Mouse (Mus musculus) forebrain, embryonic 16.5 days (tissue): ENCODE measurements around the gene Abhd14a. TPM values are rescaled to one million over a fixed set of nuclear protein-coding genes. Genes with fewer than 3 reads are reported as not detected.
"Not testable (repeated sequence)": the region's sequence is repeated elsewhere in the genome, so short reads cannot be mapped to it uniquely, and the experiment has no call there.

ENCODE experiments used
- ATAC-seq: fragments of 200-750 bp; cut with Nextera tagmentation; 2 replicates; pipeline ENCODE4 v1.8.0; 2017; ENCODE audit warnings: mild to moderate bottlenecking, moderate library complexity
- H3K27ac ChIP-seq: fragments of 300-500 bp; sonication (generic); 2 replicates; pipeline ENCODE4 v1.5.1; 2014; ENCODE audit warnings: low read length, control low read depth
- H3K27me3 ChIP-seq: fragments of 300-500 bp; sonication (generic); replicated peaks from 2 replicates; pipeline ENCODE4 v1.6.1; 2014; ENCODE audit warnings: low read length; ENCODE audit not compliant: control insufficient read depth, insufficient read depth
- H3K36me3 ChIP-seq: fragments of 300-500 bp; sonication (generic); 2 replicates; pipeline ENCODE4 v1.6.1; 2014; ENCODE audit not compliant: control insufficient read depth, insufficient read depth
- H3K4me1 ChIP-seq: fragments of 300-500 bp; sonication (generic); replicated peaks from 2 replicates; pipeline ENCODE4 v1.6.1; 2014; ENCODE audit warnings: low read length; ENCODE audit not compliant: control insufficient read depth, insufficient read depth
- H3K4me2 ChIP-seq: fragments of 300-500 bp; sonication (generic); 2 replicates; pipeline ENCODE4 v1.6.1; 2014; ENCODE audit warnings: mild to moderate bottlenecking, low read length, control low read depth
- H3K4me3 ChIP-seq: fragments of 300-500 bp; sonication (generic); replicated peaks from 2 replicates; pipeline ENCODE4 v1.5.1; 2014; ENCODE audit warnings: mild to moderate bottlenecking, low read length, control low read depth
- H3K9ac ChIP-seq: fragments of 300-500 bp; sonication (generic); replicated peaks from 2 replicates; pipeline ENCODE4 v1.6.1; 2014; ENCODE audit warnings: low read depth, low read length, control low read depth
- H3K9me3 ChIP-seq: fragments of 300-500 bp; sonication (generic); 2 replicates; pipeline ENCODE4 v1.6.1; 2016; ENCODE audit warnings: low read length; ENCODE audit not compliant: control insufficient read depth
- WGBS: fragments of 180-500 bp; shearing (Covaris S2); extraction: QIAGEN DNeasy Blood & Tissue Kit; methylation state at CpG from one replicate; pipeline ENCODE4 v1.1.7; 2014; 5-methylcytosine and 5-hydroxymethylcytosine counted together
- polyA plus RNA-seq: library from polyadenylated mRNA; unstranded; fragments of >200 nt; fragmentation: Nextera tagmentation; extraction: Ambion mirVana; gene quantifications from 2 replicates; pipeline ENCODE4 v1.2.1, GENCODE M21; 2015

Gene Abhd14a
- 72.3 and 81.9 TPM in 2 replicates for polyA plus RNA-seq

GRCm38 (mm10) chr9:106447348-106447747, at the start of gene Abhd14a, which contains the start of gene Abhd14b:
Gene Abhd14a (minus strand): TSS chr9:106447678.
Gene Abhd14b (plus strand): TSS chr9:106447459.
- under 1% methylated on average over 24 of the region's 24 CpGs for WGBS
- Histone ChIP-seq H3K4me1 (peaks cover 29% of the 10 kb centered on the region), H3K4me2 (peak within 1 kb of the TSS; percentile 78), H3K9me3 (no peaks in the 10 kb centered on the region), H3K27ac (peak within 1 kb of the TSS; percentile 58), H3K9ac (peak within 1 kb of the TSS; percentile 76), H3K36me3 (no peaks in the 10 kb centered on the region), H3K4me3 (peak within 1 kb of the TSS; percentile 61), H3K27me3 (no peaks in the 10 kb centered on the region)
- ATAC-seq = peak; percentile 82

- H3K27me3 ChIP-seq, H3K9ac ChIP-seq, H3K9me3 ChIP-seq, H3K27ac ChIP-seq, H3K4me2 ChIP-seq, H3K4me3 ChIP-seq, ATAC-seq, H3K4me1 ChIP-seq: not testable (repeated sequence)
- WGBS = 76% methylated on average over 6 of the region's 6 CpGs
- H3K36me3 ChIP-seq = peaks cover 15% of the 10 kb centered on the region
Observed at GRCm38 (mm10) chr9:106487602-106488001, 40.1 kb upstream of the Abhd14a start.

GRCm38 (mm10) chr9:106485076-106485475, 37.6 kb upstream of the Abhd14a start:
- Histone ChIP-seq H3K27ac (no peak overlapping the region), H3K9me3 (no peaks in the 10 kb centered on the region), H3K4me1 (no peaks in the 10 kb centered on the region), H3K9ac (no peak overlapping the region), H3K4me3 (no peak overlapping the region), H3K36me3 (peaks cover 15% of the 10 kb centered on the region), H3K4me2 (no peak overlapping the region), H3K27me3 (no peaks in the 10 kb centered on the region)
- ATAC-seq = no peak
- WGBS = 80% methylated on average over 10 of the region's 10 CpGs

GRCm38 (mm10) chr9:106483606-106484005, 36.1 kb upstream of the Abhd14a start:
- no peak overlapping the region for H3K4me3 ChIP-seq
- ATAC-seq = no peak
- no peak overlapping the region for H3K9ac ChIP-seq
- peaks cover 1% of the 10 kb centered on the region; the same call in 1 of the 2 replicates for H3K4me1 ChIP-seq
- WGBS = 93% methylated on average over 17 of the region's 17 CpGs
- H3K27ac ChIP-seq = no peak overlapping the region
- no peaks in the 10 kb centered on the region for H3K9me3 ChIP-seq
- H3K36me3 ChIP-seq = peaks cover 15% of the 10 kb centered on the region
- H3K4me2 ChIP-seq = no peak overlapping the region
- H3K27me3 ChIP-seq = no peaks in the 10 kb centered on the region

GRCm38 (mm10) chr9:106483136-106483535, 35.7 kb upstream of the Abhd14a start:
- H3K36me3 ChIP-seq = peaks cover 15% of the 10 kb centered on the region
- H3K9me3 ChIP-seq = no peaks in the 10 kb centered on the region
- no peak overlapping the region for H3K27ac ChIP-seq
- H3K27me3 ChIP-seq = no peaks in the 10 kb centered on the region
- H3K4me2 ChIP-seq = no peak overlapping the region
- ATAC-seq = no peak
- no peak overlapping the region for H3K9ac ChIP-seq
- peaks cover 6% of the 10 kb centered on the region for H3K4me1 ChIP-seq
- WGBS = 98% methylated on average over 10 of the region's 10 CpGs
- H3K4me3 ChIP-seq = no peak overlapping the region

GRCm38 (mm10) chr9:106482578-106483115, 35.2 kb upstream of the Abhd14a start:
- no peak overlapping the region for H3K4me2 ChIP-seq
- no peak for ATAC-seq
- H3K4me1 ChIP-seq = peaks cover 11% of the 10 kb centered on the region
- no peak overlapping the region for H3K27ac ChIP-seq
- WGBS = 88% methylated on average over 17 of the region's 17 CpGs
- H3K4me3 ChIP-seq = no peak overlapping the region
- peaks cover 15% of the 10 kb centered on the region for H3K36me3 ChIP-seq
- no peaks in the 10 kb centered on the region for H3K27me3 ChIP-seq
- no peak overlapping the region for H3K9ac ChIP-seq
- no peaks in the 10 kb centered on the region for H3K9me3 ChIP-seq

- Histone ChIP-seq H3K9ac (no peak overlapping the region), H3K36me3 (peaks cover 15% of the 10 kb centered on the region), H3K4me2 (no peak overlapping the region), H3K27ac (no peak overlapping the region), H3K4me3 (no peak overlapping the region), H3K9me3 (no peaks in the 10 kb centered on the region), H3K4me1 (peaks cover 12% of the 10 kb centered on the region), H3K27me3 (no peaks in the 10 kb centered on the region)
- no peak for ATAC-seq
- 93% methylated on average over 13 of the region's 13 CpGs for WGBS
Observed at GRCm38 (mm10) chr9:106481676-106482075, 34.2 kb upstream of the Abhd14a start.

- Histone ChIP-seq H3K9me3 (no peaks in the 10 kb centered on the region), H3K4me2 (no peak overlapping the region), H3K9ac (no peak overlapping the region), H3K36me3 (peaks cover 15% of the 10 kb centered on the region), H3K27ac (no peak overlapping the region), H3K27me3 (no peaks in the 10 kb centered on the region), H3K4me3 (no peak overlapping the region), H3K4me1 (peaks cover 17% of the 10 kb centered on the region)
- no peak for ATAC-seq
- WGBS = 98% methylated on average over 15 of the region's 15 CpGs
Observed at GRCm38 (mm10) chr9:106481075-106481474, 33.6 kb upstream of the Abhd14a start.

- no peaks in the 10 kb centered on the region for H3K27me3 ChIP-seq
- H3K4me3 ChIP-seq = no peak overlapping the region
- 95% methylated on average over 7 of the region's 7 CpGs for WGBS
- no peak overlapping the region for H3K4me2 ChIP-seq
- H3K9ac ChIP-seq = no peak overlapping the region
- peaks cover 15% of the 10 kb centered on the region for H3K36me3 ChIP-seq
- H3K4me1 ChIP-seq = peaks cover 17% of the 10 kb centered on the region
- no peaks in the 10 kb centered on the region for H3K9me3 ChIP-seq
- no peak for ATAC-seq
- H3K27ac ChIP-seq = no peak overlapping the region
Observed at GRCm38 (mm10) chr9:106480541-106480940, 33.1 kb upstream of the Abhd14a start.

- H3K4me2 ChIP-seq = peak overlapping the region; percentile 77
- H3K36me3 ChIP-seq = peaks cover under 1% of the 10 kb centered on the region
- WGBS = 83% methylated on average over 9 of the region's 9 CpGs
- peaks cover 20% of the 10 kb centered on the region for H3K4me1 ChIP-seq
- H3K27ac ChIP-seq = no peak overlapping the region
- no peaks in the 10 kb centered on the region for H3K9me3 ChIP-seq
- H3K4me3 ChIP-seq = peak overlapping the region; percentile 66
- H3K27me3 ChIP-seq = no peaks in the 10 kb centered on the region
- H3K9ac ChIP-seq = no peak overlapping the region
- no peak for ATAC-seq
Observed at GRCm38 (mm10) chr9:106478101-106478500, 30.6 kb upstream of the Abhd14a start.
